Mouse (Mus musculus) G1E (cell line): ENCODE data around the gene Lmna. TPM values are rescaled to one million over a fixed set of nuclear protein-coding genes. Genes with fewer than 3 reads are reported as not detected.

Experiments used
- ATAC-seq: 2 replicates; pipeline ENCODE4 v1.8.0; 2016; ENCODE audit warnings: mild to moderate bottlenecking; ENCODE audit not compliant: insufficient number of reproducible peaks, poor library complexity, low FRiP score, severe bottlenecking; ENCODE audit errors: extremely low read depth
- DNase-seq: peaks from one replicate; pipeline ENCODE4 v3.0.0; 2012; ENCODE audit warnings: low spot score
- H3K27me3 ChIP-seq: 2 replicates; pipeline ENCODE4 v1.6.1; 2012; ENCODE audit warnings: mild to moderate bottlenecking, low read length, inconsistent platforms; ENCODE audit not compliant: insufficient read depth
- H3K36me3 ChIP-seq: replicated peaks from 2 replicates; pipeline ENCODE3; 2012; ENCODE audit warnings: mild to moderate bottlenecking, inconsistent platforms
- H3K4me1 ChIP-seq: 2 replicates; pipeline ENCODE4 v1.6.1; 2012; ENCODE audit warnings: low read depth, low read length, inconsistent platforms, mixed read lengths; ENCODE audit not compliant: insufficient read depth
- H3K4me3 ChIP-seq: 2 replicates; pipeline ENCODE4 v1.5.1; 2012; ENCODE audit warnings: low read depth, mild to moderate bottlenecking, inconsistent platforms, low read length, moderate library complexity, mixed read lengths
- H3K9me3 ChIP-seq: replicated peaks from 2 replicates; pipeline ENCODE4 v1.6.1; 2012; ENCODE audit warnings: inconsistent platforms
- CTCF ChIP-seq: IDR thresholded peaks from 2 replicates; pipeline ENCODE4 v1.5.1; 2012; ENCODE audit warnings: low read depth, low read length, inconsistent platforms, mixed read lengths
- GATA1 ChIP-seq: IDR thresholded peaks from 2 replicates; pipeline ENCODE4 v1.6.1; 2012; ENCODE audit warnings: borderline replicate concordance, low read length, inconsistent platforms, mixed read lengths
- GATA2 ChIP-seq: IDR thresholded peaks from 2 replicates; pipeline ENCODE4 v1.6.1; 2012; ENCODE audit warnings: low read depth, low read length, inconsistent platforms, borderline replicate concordance
- POLR2AphosphoS5 ChIP-seq: IDR thresholded peaks from 2 replicates; pipeline ENCODE4 v1.6.1; 2012; ENCODE audit warnings: low read depth, low read length, inconsistent platforms; ENCODE audit not compliant: insufficient replicate concordance
- TAL1 ChIP-seq: conservative IDR thresholded peaks from 2 replicates; pipeline ENCODE4 v1.6.1; 2012; ENCODE audit warnings: low read depth, low read length, inconsistent platforms, mixed read lengths
- polyA plus RNA-seq: library from polyadenylated mRNA; stranded (reverse); fragments of >175 nt; gene quantifications from 2 replicates; pipeline ENCODE4 v1.2.3, GENCODE M21; 2012
- total RNA-seq, 2 experiments: library from RNA; stranded (forward) in 1 of 2; stranded (reverse) in 1 of 2; fragments of 200-1000 nt in 1 of 2; fragments of >200 nt in 1 of 2; fragmentation: Nextera tagmentation in 1 of 2; gene quantifications; 2 replicates each; pipeline ENCODE4 v1.2.3; 2014 to 2017

Gene Lmna
- total and polyA plus RNA-seq, 3 experiments: 72.1 to 336 (median 98.2) TPM

- DNase-seq (no peak), ATAC-seq (no peak)
- peaks cover 60% of the 10 kb centered on the region for H3K36me3 ChIP-seq
- H3K9me3 ChIP-seq: no peaks in the 10 kb centered on the region
- H3K27me3 ChIP-seq: no peaks in the 10 kb centered on the region
- H3K4me1 ChIP-seq: peaks cover 88% of the 10 kb centered on the region
- no peak overlapping the region; the same call in 1 of the 2 replicates for H3K4me3 ChIP-seq
- TF ChIP-seq GATA2 (no peak), POLR2AphosphoS5 (no peak), TAL1 (no peak), GATA1 (no peak), CTCF (no peak)
These were observed 10.2 kb downstream of the Lmna start for GRCm38 (mm10) chr3:88499580-88499979.

GRCm38 (mm10) chr3:88495741-88496415, 13.9 kb downstream of the Lmna start:
- H3K36me3 ChIP-seq: peaks cover 72% of the 10 kb centered on the region
- DNase-seq (no peak), ATAC-seq (no peak)
- H3K27me3 ChIP-seq: no peaks in the 10 kb centered on the region
- H3K9me3 ChIP-seq: no peaks in the 10 kb centered on the region
- H3K4me3 ChIP-seq: no peak overlapping the region; the same call in 1 of the 2 replicates
- TF ChIP-seq GATA1: no peak
- TF ChIP-seq POLR2AphosphoS5: no peak
- TF ChIP-seq TAL1: no peak
- TF ChIP-seq GATA2: no peak
- TF ChIP-seq CTCF: no peak
- H3K4me1 ChIP-seq: peaks cover 85% of the 10 kb centered on the region

DNA sequence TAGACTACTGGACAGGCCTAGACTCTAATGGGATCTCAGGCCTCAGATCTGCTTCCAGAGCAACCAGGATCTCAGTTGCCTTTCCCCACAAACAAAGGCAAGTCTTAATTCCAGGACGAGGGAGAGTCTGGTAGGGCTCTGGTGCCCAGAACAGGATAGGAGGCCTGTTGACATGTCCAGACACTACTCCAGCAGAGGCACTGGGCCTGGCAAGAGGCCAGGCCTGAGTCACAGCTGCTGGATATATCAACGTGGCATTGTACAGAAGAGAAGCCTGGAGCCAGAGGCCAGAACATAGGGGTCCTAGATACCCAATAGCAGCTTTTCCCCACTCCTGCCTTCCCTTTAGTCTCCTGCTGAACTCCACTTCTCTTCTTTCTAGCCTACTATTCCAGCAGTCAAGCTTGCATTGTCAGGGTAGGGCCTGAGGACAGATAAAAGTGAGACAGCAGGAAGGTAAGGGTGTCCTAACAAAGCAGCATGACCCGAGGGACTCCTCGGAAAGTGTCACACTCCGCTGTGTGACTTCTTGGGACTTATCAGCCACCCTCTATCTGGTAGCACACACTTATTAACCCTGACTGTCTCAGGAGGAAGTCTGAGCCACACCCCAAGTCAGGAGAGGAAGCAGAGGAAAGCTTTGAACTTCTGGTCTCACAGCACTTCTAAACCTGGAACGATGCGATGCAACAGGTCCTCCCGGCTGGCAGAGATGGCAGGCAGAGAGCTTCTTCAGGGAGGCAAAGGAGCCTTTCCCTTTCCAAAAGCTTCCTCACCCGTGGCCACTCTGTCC, 14.7 kb downstream of the Lmna start:
- no peaks in the 10 kb centered on the region for H3K9me3 ChIP-seq
- no peak for TF ChIP-seq GATA2
- TF ChIP-seq GATA1: no peak
- TF ChIP-seq CTCF: no peak
- TF ChIP-seq TAL1: no peak
- TF ChIP-seq POLR2AphosphoS5: no peak
- H3K4me3 ChIP-seq: peak overlapping the region; percentile 51; the same call in 1 of the 2 replicates
- ATAC-seq: no peak
- H3K4me1 ChIP-seq: peaks cover 85% of the 10 kb centered on the region
- peaks cover 71% of the 10 kb centered on the region for H3K36me3 ChIP-seq
- DNase-seq: no peak
- H3K27me3 ChIP-seq: no peaks in the 10 kb centered on the region

GRCm38 (mm10) chr3:88493706-88494582, 15.8 kb downstream of the Lmna start:
- DNase-seq: no peak
- no peaks in the 10 kb centered on the region for H3K27me3 ChIP-seq
- no peaks in the 10 kb centered on the region for H3K9me3 ChIP-seq
- H3K4me1 ChIP-seq: peaks cover 87% of the 10 kb centered on the region
- H3K4me3 ChIP-seq: peak overlapping the region; percentile 30; the same call in 1 of the 2 replicates
- ATAC-seq: no peak
- peaks cover 69% of the 10 kb centered on the region for H3K36me3 ChIP-seq
- TF ChIP-seq TAL1 (no peak), GATA1 (no peak), CTCF (no peak), POLR2AphosphoS5 (no peak), GATA2 (no peak)

DNA sequence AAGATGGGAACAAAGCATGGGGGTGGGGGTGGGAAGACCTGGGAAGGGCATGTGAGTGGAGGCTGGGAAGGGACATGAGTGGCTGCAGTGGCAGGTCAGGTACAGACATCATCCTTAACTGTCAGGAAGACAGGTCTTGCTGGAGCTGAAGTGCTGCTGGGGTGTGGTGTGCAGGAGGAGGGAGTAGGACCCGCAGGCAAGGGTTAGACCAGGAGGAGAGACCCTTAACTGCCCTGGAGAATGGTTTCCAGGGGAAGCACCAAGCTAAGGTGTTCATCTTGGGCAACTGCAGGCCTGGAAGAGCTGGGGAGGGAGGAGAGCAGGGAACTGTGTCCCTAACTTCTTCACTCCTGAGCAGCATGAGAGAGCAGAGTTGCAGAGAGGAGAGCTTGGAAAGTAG, 22.4 kb downstream of the Lmna start:
- ATAC-seq (no peak), DNase-seq (no peak)
- H3K27me3 ChIP-seq: no peaks in the 10 kb centered on the region; the same call in 1 of the 2 replicates
- H3K36me3 ChIP-seq: peaks cover 83% of the 10 kb centered on the region
- no peak overlapping the region for H3K4me3 ChIP-seq
- peaks cover 62% of the 10 kb centered on the region for H3K4me1 ChIP-seq
- TF ChIP-seq POLR2AphosphoS5 (no peak), TAL1 (no peak), GATA2 (no peak), CTCF (no peak), GATA1 (no peak)
- H3K9me3 ChIP-seq: no peaks in the 10 kb centered on the region
